Mouse (Mus musculus): Measurements from ENCODE around the gene Rc3h1. TPM values are rescaled to one million over a fixed set of nuclear protein-coding genes. Genes with fewer than 3 reads are reported as not detected.

Gene Rc3h1
- total RNA-seq, 2 experiments from 2014 or later, result 37.6 to 43.2 TPM

- no peak for DNase-seq (ENCODE audit: extremely low spot score in 1 of 2, low spot score in 2 of 2)
- intact Hi-C loops (cut with DNase I), result no loop called here
These were observed 101.8 kb downstream of the Rc3h1 start for GRCm38 (mm10) chr1:161008038-161008437.

- no peak for DNase-seq (ENCODE audit: extremely low spot score in 1 of 2, low spot score in 2 of 2)
- intact Hi-C loops (cut with DNase I), result no loop called here
These were observed 104.2 kb downstream of the Rc3h1 start for GRCm38 (mm10) chr1:161010436-161010835.

- DNase-seq (ENCODE audit: extremely low spot score in 1 of 2, low spot score in 2 of 2), result no peak
- intact Hi-C loops (cut with DNase I), result no loop called here
These were observed 110.2 kb downstream of the Rc3h1 start for GRCm38 (mm10) chr1:161016378-161016777.

GRCm38 (mm10) chr1:161020051-161020450, 113.8 kb downstream of the Rc3h1 start:
- intact Hi-C loops (cut with DNase I), result loop anchor here (5.0 kb wide), 1 partner anchor 43 kb away; the partner anchor contains the start of gene Serpinc1

More at GRCm38 (mm10) chr1:161020051-161020450, 113.8 kb downstream of the Rc3h1 start:
- DNase-seq (ENCODE audit: extremely low spot score in 1 of 2, low spot score in 2 of 2), result no peak

Other genes starting within 250 kb of the Rc3h1 start
- gene Rabgap1l, start 113.2 kb upstream of the Rc3h1 start, total RNA-seq (2021), result 100 to 1,000 TPM; 174 to 177 TPM
- under 1 TPM; 0.11 to 0.24 TPM for gene Serpinc1, start 72.2 kb downstream of the Rc3h1 start, total RNA-seq (2021)
- gene Zbtb37, start 128.4 kb downstream of the Rc3h1 start, total RNA-seq (2021), result 10 to 100 TPM; 18.4 to 29.5 TPM
- gene Dars2, start 164.2 kb downstream of the Rc3h1 start, total RNA-seq (2021), result 10 to 100 TPM; 23.3 to 27.8 TPM
- 1 to 10 TPM; 2.1 to 2.3 TPM for gene Cenpl, start 164.3 kb downstream of the Rc3h1 start, total RNA-seq (2021)
- gene Klhl20, start 225.1 kb downstream of the Rc3h1 start, total RNA-seq (2021), result 10 to 100 TPM; 19.5 to 20.1 TPM
- gene Ankrd45, start 236.3 kb downstream of the Rc3h1 start, total RNA-seq (2021), result 10 to 100 TPM; 39.6 to 45.7 TPM